In genomic region chr4:31762199-31762598, GRCm38 (mm10) we compare ENCODE assay signal across 21 mouse cellular contexts.
DNase-seq lines count a peak whose midpoint lies in the region; ATAC-seq and TF ChIP-seq lines count a peak whose summit lies in the region.
"Had no signal": no experiment of that assay in that cellular context is flagged by ENCODE, and none has a peak within 500 bp of the region (broad histone marks: within the 10 kb centered on the region; RNA-seq: fewer than 3 reads in every experiment).

No protein-coding gene starts in this region.

- 20% methylated on average over 7 of the region's 7 CpGs for WGBS in heart, embryonic 13.5 days
- 25% methylated on average over 7 of the region's 7 CpGs for WGBS in heart, postnatal 0 days
- 5% methylated on average over 7 of the region's 7 CpGs for WGBS in limb, embryonic 11.5 days

- DNase-seq in heart, postnatal 14 days: no peak
- no peak for DNase-seq in heart, postnatal 0 days (ENCODE audit: low spot score)
- DNase-seq in heart, adult 18-20 months: no peak
- peak; percentile 25 for DNase-seq in forelimb bud, embryonic 11.5 days (ENCODE audit: low read depth, low spot score)
- peak; percentile 43 for DNase-seq in limb, embryonic 11.5 days (ENCODE audit: low spot score)
- no peak for DNase-seq in layer of hippocampus, adult 18-20 months (ENCODE audit: low spot score in 2 of 2)
- DNase-seq: adrenal gland, adult 8-10 months; adrenal gland, postnatal 36 days; cerebellum, adult 2 months; cerebellum, postnatal 10 days; gastrocnemius, postnatal 10 days; kidney, adult 8-10 months had no signal

- TF ChIP-seq CTCF in heart, postnatal 0 days (IDR thresholded peaks at IDR 0.05; ENCODE audit: low read depth): no peak

- H3K27me3 ChIP-seq in heart, embryonic 13.5 days (replicated peaks): no peaks in the 10 kb centered on the region
- H3K27me3 ChIP-seq in heart, postnatal 0 days (ENCODE audit: control insufficient read depth, insufficient read depth, low read length): no peaks in the 10 kb centered on the region
- H3K27me3 ChIP-seq in limb, embryonic 11.5 days (ENCODE audit: control insufficient read depth, insufficient read depth, low read length): no peaks in the 10 kb centered on the region
- H3K27me3 ChIP-seq: embryonic facial prominence, embryonic 15.5 days; hindbrain, embryonic 12.5 days had no signal

- H3K4me1 ChIP-seq in heart, embryonic 13.5 days: peaks cover 29% of the 10 kb centered on the region
- H3K4me1 ChIP-seq in heart, postnatal 0 days (ENCODE audit: control insufficient read depth, insufficient read depth): no peaks in the 10 kb centered on the region
- no peaks in the 10 kb centered on the region; the same call in 1 of the 2 replicates for H3K4me1 ChIP-seq in limb, embryonic 11.5 days (ENCODE audit: control insufficient read depth, insufficient read depth, low read length)
- H3K4me1 ChIP-seq: embryonic facial prominence, embryonic 15.5 days; hindbrain, embryonic 12.5 days had no signal

- no peaks in the 10 kb centered on the region for H3K9me3 ChIP-seq in heart, embryonic 13.5 days
- no peaks in the 10 kb centered on the region for H3K9me3 ChIP-seq in heart, postnatal 0 days (replicated peaks; ENCODE audit: control insufficient read depth, low read length)
- H3K9me3 ChIP-seq in limb, embryonic 11.5 days (ENCODE audit: control insufficient read depth, low read length): no peaks in the 10 kb centered on the region
- H3K9me3 ChIP-seq: embryonic facial prominence, embryonic 15.5 days; forebrain, embryonic 10.5 days; hindbrain, embryonic 12.5 days had no signal

- H3K4me2 ChIP-seq in heart, embryonic 13.5 days: peak overlapping the region; percentile 62
- peak overlapping the region; percentile 50 for H3K4me2 ChIP-seq in heart, postnatal 0 days (ENCODE audit: low read depth, low read length)
- no peak overlapping the region for H3K4me2 ChIP-seq in limb, embryonic 11.5 days (ENCODE audit: low read depth, severe bottlenecking)
- H3K4me2 ChIP-seq: embryonic facial prominence, embryonic 15.5 days; hindbrain, embryonic 12.5 days had no signal

- peak overlapping the region; percentile 27 for H3K4me3 ChIP-seq in heart, embryonic 13.5 days
- H3K4me3 ChIP-seq in heart, postnatal 0 days (ENCODE audit: low read depth, low read length): peak overlapping the region; percentile 23; the same call in 1 of the 2 replicates
- H3K4me3 ChIP-seq in limb, embryonic 11.5 days (ENCODE audit: low read depth, low read length): no peak overlapping the region
- H3K4me3 ChIP-seq: embryonic facial prominence, embryonic 15.5 days; erythroblast, embryonic 14.5 days; forebrain, embryonic 10.5 days; hindbrain, embryonic 12.5 days had no signal

- H3K27ac ChIP-seq in heart, embryonic 13.5 days (replicated peaks): no peak overlapping the region
- H3K27ac ChIP-seq in heart, postnatal 0 days (ENCODE audit: low read depth): no peak overlapping the region
- no peak overlapping the region for H3K27ac ChIP-seq in limb, embryonic 11.5 days (replicated peaks; ENCODE audit: low read depth, low read length)
- H3K27ac ChIP-seq: embryonic facial prominence, embryonic 15.5 days; forebrain, embryonic 10.5 days; hindbrain, embryonic 12.5 days had no signal

- no peak for ATAC-seq in heart, embryonic 13.5 days (ENCODE audit: extremely low read depth, insufficient number of reproducible peaks, low FRiP score, low TSS enrichment)
- ATAC-seq in heart, postnatal 0 days (ENCODE audit: insufficient read depth, low read depth): no peak
- no peak for ATAC-seq in limb, embryonic 11.5 days (ENCODE audit: insufficient number of reproducible peaks, low FRiP score, low TSS enrichment, low read depth)
- ATAC-seq: forebrain, embryonic 14.5 days; hindbrain, embryonic 16.5 days; inflammation-experienced regulatory T-cells, adult 6 months; intestine, postnatal 0 days had no signal

- H3K36me3 ChIP-seq in heart, embryonic 13.5 days: no peaks in the 10 kb centered on the region
- H3K36me3 ChIP-seq in heart, postnatal 0 days (replicated peaks; ENCODE audit: control insufficient read depth, insufficient read depth, low read length): no peaks in the 10 kb centered on the region
- no peaks in the 10 kb centered on the region for H3K36me3 ChIP-seq in limb, embryonic 11.5 days (ENCODE audit: control insufficient read depth, insufficient read depth, low read length)
- H3K36me3 ChIP-seq: embryonic facial prominence, embryonic 15.5 days; forebrain, embryonic 10.5 days; hindbrain, embryonic 12.5 days had no signal

- peak overlapping the region; percentile 67; the same call in 1 of the 2 replicates for H3K9ac ChIP-seq in heart, embryonic 13.5 days
- H3K9ac ChIP-seq in heart, postnatal 0 days (replicated peaks; ENCODE audit: low read depth, low read length): no peak overlapping the region
- H3K9ac ChIP-seq in limb, embryonic 11.5 days (ENCODE audit: low read length): no peak overlapping the region
- H3K9ac ChIP-seq: embryonic facial prominence, embryonic 15.5 days; hindbrain, embryonic 12.5 days had no signal

- intact Hi-C loops in heart, postnatal 14 days (cut with DNase I): no loop called here

- TF ChIP-seq EP300 in heart, postnatal 0 days (IDR thresholded peaks at IDR 0.05; ENCODE audit: low read depth): no peak

Comparison
In these comparisons a context has a peak if more than half of its experiments do, and no peak if none do; other contexts are left out.
1. DNase-seq: peak in forelimb bud, embryonic 11.5 days (single experiment) and limb, embryonic 11.5 days (single experiment); none in heart, postnatal 14 days (0 of 2), heart, postnatal 0 days (single experiment), heart, adult 18-20 months (0 of 2) and layer of hippocampus, adult 18-20 months (0 of 2).